Mouse (Mus musculus) liver, embryonic 14.5 days (tissue): Measurements from ENCODE around the gene Rcbtb2.

Experiments used
- CTCF ChIP-seq: IDR thresholded peaks from 2 replicates; pipeline ENCODE4 v1.5.1; 2016; ENCODE audit warnings: antibody characterized with exemption, low read depth, control low read depth
- EP300 ChIP-seq: IDR thresholded peaks from 2 replicates; pipeline ENCODE4 v1.6.1; 2016; ENCODE audit warnings: antibody characterized with exemption, low read depth

DNA sequence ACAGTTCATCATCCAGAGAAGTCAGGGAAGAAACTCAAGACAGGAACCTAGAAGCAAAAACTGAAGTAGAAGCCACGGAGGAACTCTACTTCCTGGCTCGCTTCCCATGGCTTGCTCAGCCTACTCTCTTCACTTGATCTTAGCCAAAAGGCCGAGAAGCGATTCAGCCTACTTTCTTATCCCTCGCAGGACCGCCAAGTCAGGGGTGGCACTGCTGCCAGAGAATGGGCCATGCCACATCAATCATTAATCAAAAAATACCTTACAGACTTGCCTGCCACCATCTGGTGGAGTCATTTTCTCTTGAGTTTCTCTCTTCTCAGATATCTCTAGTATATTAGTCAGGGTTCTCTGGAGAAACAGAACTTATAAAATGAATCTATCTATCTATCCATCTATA, 42.3 kb downstream of the Rcbtb2 start:
- TF ChIP-seq CTCF = no peak
- no peak for TF ChIP-seq EP300
